Mouse (Mus musculus): ENCODE measurements around the gene Ret.
A peak's percentile ranks its signal among the peaks of the same experiment; 100 is the strongest.

GRCm38 (mm10) chr6:118179316-118180084, 18.0 kb downstream of the Ret start:
- TF ChIP-seq EP300 (IDR thresholded peaks at IDR 0.05) (no peak), CTCF (IDR thresholded peaks at IDR 0.05) (peak; percentile 99)

Data from lung, postnatal 0 days (tissue).